Comparison of ENCODE assay signal across 9 mouse cellular contexts in genomic region chr5:115514346-115514745, GRCm38 (mm10). TPM values are rescaled to one million over a fixed set of nuclear protein-coding genes. Genes with fewer than 3 reads are reported as not detected.
DNase-seq lines count a peak whose midpoint lies in the region; ATAC-seq and TF ChIP-seq lines count a peak whose summit lies in the region.
"Had no signal": no experiment of that assay in that cellular context is flagged by ENCODE, and none has a peak within 500 bp of the region (broad histone marks: within the 10 kb centered on the region; RNA-seq: fewer than 3 reads in every experiment).

No protein-coding gene starts in this region.

- no peak overlapping the region for H3K4me2 ChIP-seq in hindbrain, embryonic 12.5 days (replicated peaks)
- H3K4me2 ChIP-seq in liver, embryonic 14.5 days (ENCODE audit: low read depth) = peak overlapping the region; percentile 28; the same call in 1 of the 2 replicates

- peak overlapping the region; percentile 58 for H3K27ac ChIP-seq in cerebellum, adult 2 months (ENCODE audit: insufficient read depth, low read length)
- peak overlapping the region; percentile 83 for H3K27ac ChIP-seq in layer of hippocampus, adult 2 months
- H3K27ac ChIP-seq in hindbrain, embryonic 12.5 days = peak overlapping the region; percentile 64; the same call in 1 of the 2 replicates
- peak overlapping the region; percentile 19; the same call in 1 of the 2 replicates for H3K27ac ChIP-seq in liver, embryonic 14.5 days

- H3K9ac ChIP-seq in hindbrain, embryonic 12.5 days = no peak overlapping the region
- no peak overlapping the region for H3K9ac ChIP-seq in liver, embryonic 14.5 days (replicated peaks)

- no peak overlapping the region for H3K4me3 ChIP-seq in cerebellum, adult 2 months (replicated peaks; ENCODE audit: insufficient read depth, low read depth, low read length)
- H3K4me3 ChIP-seq in layer of hippocampus, adult 2 months = no peak overlapping the region
- H3K4me3 ChIP-seq in hindbrain, embryonic 12.5 days = no peak overlapping the region
- no peak overlapping the region for H3K4me3 ChIP-seq in liver, embryonic 14.5 days (ENCODE audit: insufficient read depth in 1 of 2, low read depth in 2 of 2, low read length in 2 of 2)

- TF ChIP-seq POLR2A in cerebellum, adult 2 months (IDR thresholded peaks at IDR 0.05; ENCODE audit: borderline replicate concordance, insufficient read depth, low read length) = no peak

- DNase-seq in cerebellum, adult 2 months = no peak
- no peak for DNase-seq in cerebellum, postnatal 10 days
- no peak for DNase-seq in layer of hippocampus, adult 2 months (ENCODE audit: low spot score in 2 of 2)
- DNase-seq in layer of hippocampus, adult 11-12 months (ENCODE audit: low spot score) = no peak
- DNase-seq in liver, embryonic 14.5 days (ENCODE audit: low read depth in 3 of 3, low spot score in 3 of 3) = no peak
- no peak for DNase-seq in urinary bladder, postnatal 36 days (ENCODE audit: low spot score in 2 of 2)
- no peak for DNase-seq in thymus, adult 18-20 months

- no peaks in the 10 kb centered on the region for H3K36me3 ChIP-seq in hindbrain, embryonic 12.5 days
- no peaks in the 10 kb centered on the region for H3K36me3 ChIP-seq in liver, embryonic 14.5 days (replicated peaks; ENCODE audit: control insufficient read depth, insufficient read depth, low read depth)

- 65% methylated on average over 6 of the region's 6 CpGs for WGBS in cerebellum, adult 2 months
- WGBS in hindbrain, embryonic 12.5 days = 88% methylated on average over 6 of the region's 6 CpGs
- WGBS in liver, embryonic 14.5 days (ENCODE audit: insufficient replicate concordance) = 77% methylated on average over 6 of the region's 6 CpGs

- ATAC-seq in hindbrain, embryonic 12.5 days (ENCODE audit: low FRiP score) = no peak
- no peak for ATAC-seq in liver, embryonic 14.5 days (ENCODE audit: insufficient read depth)

- no peaks in the 10 kb centered on the region for H3K9me3 ChIP-seq in hindbrain, embryonic 12.5 days (replicated peaks)
- H3K9me3 ChIP-seq in liver, embryonic 14.5 days (ENCODE audit: control insufficient read depth, low read length) = no peaks in the 10 kb centered on the region

- peaks cover 49% of the 10 kb centered on the region for H3K4me1 ChIP-seq in cerebellum, adult 2 months (ENCODE audit: control insufficient read depth, insufficient read depth, low read length)
- peaks cover 24% of the 10 kb centered on the region for H3K4me1 ChIP-seq in hindbrain, embryonic 12.5 days
- peaks cover 8 to 16% of the 10 kb centered on the region in 2 experiments; a peak in 2 of 4 replicates for H3K4me1 ChIP-seq in liver, embryonic 14.5 days (replicated peaks; ENCODE audit: control insufficient read depth in 2 of 2, insufficient read depth in 2 of 2, low read length in 1 of 2)

- H3K27me3 ChIP-seq in cerebellum, adult 2 months (ENCODE audit: control insufficient read depth, insufficient read depth, low read length) = no peaks in the 10 kb centered on the region
- no peaks in the 10 kb centered on the region for H3K27me3 ChIP-seq in hindbrain, embryonic 12.5 days
- H3K27me3 ChIP-seq in liver, embryonic 14.5 days (ENCODE audit: control insufficient read depth, insufficient read depth, low read length) = no peaks in the 10 kb centered on the region

- TF ChIP-seq CTCF in cerebellum, adult 2 months (IDR thresholded peaks at IDR 0.05; ENCODE audit: borderline replicate concordance, insufficient read depth, low read depth, low read length) = no peak
- no peak for TF ChIP-seq CTCF in layer of hippocampus, adult 2 months (conservative IDR thresholded peaks at IDR 0.05)
- no peak for TF ChIP-seq CTCF in liver, embryonic 14.5 days (IDR thresholded peaks at IDR 0.05; ENCODE audit: low read depth)

- no peak for TF ChIP-seq EP300 in liver, embryonic 14.5 days (IDR thresholded peaks at IDR 0.05; ENCODE audit: low read depth)

RNA-seq across cellular contexts. Expression of gene Pxn, which starts 7.9 kb away (rescaled TPM):
- 194 and 240 TPM in 2 replicates for polyA plus RNA-seq in cerebellum, adult 2 months (2012; rRNA removed)
- 10 to 100 TPM; 40.8 to 47.3 TPM for total RNA-seq in layer of hippocampus, adult 2 months (2021)
- polyA plus RNA-seq in hindbrain, embryonic 12.5 days (2016; fragmentation: Nextera tagmentation; extraction: Ambion mirVana) = 34.0 and 39.2 TPM in 2 replicates
- polyA plus RNA-seq in liver, embryonic 14.5 days (2012; rRNA removed) = 12.9 and 13.7 TPM in 2 replicates
- 4.8 and 5.6 TPM in 2 replicates for polyA plus RNA-seq in liver, embryonic 14.5 days (2014; fragmentation: Nextera tagmentation; extraction: Ambion mirVana)

RNA-seq across cellular contexts. Expression of gene Sirt4, which starts 29.8 kb away (rescaled TPM):
- 114 and 122 TPM in 2 replicates for polyA plus RNA-seq in cerebellum, adult 2 months (2012; rRNA removed)
- total RNA-seq in layer of hippocampus, adult 2 months (2021) = 10 to 100 TPM; 37.8 to 56.5 TPM
- 23.1 and 24.7 TPM in 2 replicates for polyA plus RNA-seq in hindbrain, embryonic 12.5 days (2016; fragmentation: Nextera tagmentation; extraction: Ambion mirVana)
- 8.4 and 9.4 TPM in 2 replicates for polyA plus RNA-seq in liver, embryonic 14.5 days (2012; rRNA removed)
- 2.8 and 3.9 TPM in 2 replicates for polyA plus RNA-seq in liver, embryonic 14.5 days (2014; fragmentation: Nextera tagmentation; extraction: Ambion mirVana)

RNA-seq across cellular contexts. Expression of gene Rplp0, which starts 44.9 kb away (rescaled TPM):
- polyA plus RNA-seq in cerebellum, adult 2 months (2012; rRNA removed) = 478 and 485 TPM in 2 replicates
- 100 to 1,000 TPM; 225 to 234 TPM for total RNA-seq in layer of hippocampus, adult 2 months (2021)
- 819 and 900 TPM in 2 replicates for polyA plus RNA-seq in hindbrain, embryonic 12.5 days (2016; fragmentation: Nextera tagmentation; extraction: Ambion mirVana)
- polyA plus RNA-seq in liver, embryonic 14.5 days (2012; rRNA removed) = 1,933 and 2,132 TPM in 2 replicates
- polyA plus RNA-seq in liver, embryonic 14.5 days (2014; fragmentation: Nextera tagmentation; extraction: Ambion mirVana) = 1,503 and 1,567 TPM in 2 replicates

RNA-seq across cellular contexts. Expression of gene Pla2g1b, which starts 48.3 kb away (rescaled TPM):
- polyA plus RNA-seq in cerebellum, adult 2 months (2012; rRNA removed) = not detected in 2 replicates
- not detected for total RNA-seq in layer of hippocampus, adult 2 months (2021)
- polyA plus RNA-seq in hindbrain, embryonic 12.5 days (2016; fragmentation: Nextera tagmentation; extraction: Ambion mirVana) = not detected in 2 replicates
- not detected in 2 replicates for polyA plus RNA-seq in liver, embryonic 14.5 days (2012; rRNA removed)
- polyA plus RNA-seq in liver, embryonic 14.5 days (2014; fragmentation: Nextera tagmentation; extraction: Ambion mirVana) = not detected in 2 replicates
- total RNA-seq: megakaryocyte-erythroid progenitor cell, adult 5-6 weeks had no signal

RNA-seq across cellular contexts. Expression of gene Gcn1l1, which starts 50.7 kb away (rescaled TPM):
- polyA plus RNA-seq in cerebellum, adult 2 months (2012; rRNA removed) = 39.3 and 40.9 TPM in 2 replicates
- total RNA-seq in layer of hippocampus, adult 2 months (2021) = 10 to 100 TPM; 74.5 to 76.7 TPM
- 57.6 and 62.5 TPM in 2 replicates for polyA plus RNA-seq in hindbrain, embryonic 12.5 days (2016; fragmentation: Nextera tagmentation; extraction: Ambion mirVana)
- polyA plus RNA-seq in liver, embryonic 14.5 days (2012; rRNA removed) = 11.4 and 11.8 TPM in 2 replicates
- 14.4 and 14.8 TPM in 2 replicates for polyA plus RNA-seq in liver, embryonic 14.5 days (2014; fragmentation: Nextera tagmentation; extraction: Ambion mirVana)

Comparison
In these comparisons a context has a peak if more than half of its experiments do, and no peak if none do; other contexts are left out.
1. H3K27ac ChIP-seq: peak in every context shown above with its lines; median percentile 83 in layer of hippocampus, adult 2 months; 64 in hindbrain, embryonic 12.5 days; 58 in cerebellum, adult 2 months; 19 in liver, embryonic 14.5 days.